ENCODE assay signal across 1 mouse cellular context in genomic region chr10:80445898-80446601, GRCm38 (mm10).
A peak's percentile ranks its signal among the peaks of the same experiment; 100 is the strongest.
TF ChIP-seq lines count a peak whose summit lies in the region.

No protein-coding gene starts in this region.

TF ChIP-seq in CH12.LX, 34 proteins besides CTCF, POLR2A, EP300 and RAD21 (continued from another document):
- peak; percentile 10; the same call in 1 of the 2 replicates for TF ChIP-seq HCFC1 (IDR thresholded peaks at IDR 0.05; ENCODE audit: low read depth, low read length)
- TF ChIP-seq IRF4 (IDR thresholded peaks at IDR 0.05; ENCODE audit: low read depth, low read length), result peak; percentile 39; the same call in 1 of the 2 replicates
- TF ChIP-seq UBTF (IDR thresholded peaks at IDR 0.05; ENCODE audit: low read depth, low read length), result no peak
- 0 out of 2 replicates have a peak, but pooled peaks have one; percentile 7 for TF ChIP-seq MAFK (IDR thresholded peaks at IDR 0.05; ENCODE audit: insufficient replicate concordance, low read length)
- TF ChIP-seq MAZ (IDR thresholded peaks at IDR 0.05; ENCODE audit: low read depth, low read length), result peak; percentile 73
- TF ChIP-seq ZMIZ1 (IDR thresholded peaks at IDR 0.05; ENCODE audit: low read depth, low read length), result no peak
- TF ChIP-seq ZNF384 (IDR thresholded peaks at IDR 0.05; ENCODE audit: low read depth, low read length), result no peak
- TF ChIP-seq JUND (conservative IDR thresholded peaks at IDR 0.05; ENCODE audit: low read depth, low read length), result no peak
- TF ChIP-seq TBP (conservative IDR thresholded peaks at IDR 0.05; ENCODE audit: low read depth, low read length), result no peak
- no peak for TF ChIP-seq ZKSCAN1 (IDR thresholded peaks at IDR 0.05; ENCODE audit: borderline replicate concordance, low read depth, low read length)
- TF ChIP-seq POLR2AphosphoS2 (IDR thresholded peaks at IDR 0.05; ENCODE audit: low read depth, low read length), result no peak
- TF ChIP-seq JUN (IDR thresholded peaks at IDR 0.05; ENCODE audit: insufficient read depth, low read depth, low read length), result no peak
- TF ChIP-seq BHLHE40 (IDR thresholded peaks at IDR 0.05; ENCODE audit: low read depth, low read length), result peak; percentile 80
- TF ChIP-seq USF1 (IDR thresholded peaks at IDR 0.05; ENCODE audit: low read depth, low read length), result 0 out of 2 replicates have a peak, but pooled peaks have one; percentile 3
- TF ChIP-seq NRF1 (IDR thresholded peaks at IDR 0.05; ENCODE audit: low read depth, low read length), result peak; percentile 85
- peak; percentile 90 for TF ChIP-seq SMC3 (IDR thresholded peaks at IDR 0.05; ENCODE audit: low read depth, low read length)
- TF ChIP-seq CHD1 (IDR thresholded peaks at IDR 0.05; ENCODE audit: low read depth, low read length), result no peak
- no peak; the same call in 1 of the 2 replicates for TF ChIP-seq MAX (IDR thresholded peaks at IDR 0.05; ENCODE audit: low read length)
- TF ChIP-seq MXI1 (IDR thresholded peaks at IDR 0.05; ENCODE audit: low read depth, low read length), result no peak
- no peak for TF ChIP-seq PAX5 (IDR thresholded peaks at IDR 0.05; ENCODE audit: low read length)
- no peak for TF ChIP-seq E2F4 (IDR thresholded peaks at IDR 0.05; ENCODE audit: insufficient replicate concordance, low read depth, low read length)
- TF ChIP-seq ELF1 (IDR thresholded peaks at IDR 0.05; ENCODE audit: low read depth, low read length), result peak; percentile 18; the same call in 1 of the 2 replicates
- no peak for TF ChIP-seq GABPA (IDR thresholded peaks at IDR 0.05; ENCODE audit: insufficient replicate concordance, low read depth, low read length)
- TF ChIP-seq USF2 (conservative IDR thresholded peaks at IDR 0.05; ENCODE audit: low read depth, low read length), result no peak
- TF ChIP-seq ZC3H11A (IDR thresholded peaks at IDR 0.05; ENCODE audit: low read depth, low read length), result peak; percentile 63
- TF ChIP-seq MEF2A (IDR thresholded peaks at IDR 0.05; ENCODE audit: borderline replicate concordance, low read depth, low read length), result no peak; the same call in 1 of the 2 replicates
- TF ChIP-seq SIN3A (IDR thresholded peaks at IDR 0.05; ENCODE audit: low read length), result peak; percentile 27; the same call in 1 of the 2 replicates
- TF ChIP-seq KAT2A (IDR thresholded peaks at IDR 0.05; ENCODE audit: insufficient replicate concordance, low read length), result no peak
TF ChIP-seq in CH12.LX: peak in this region for 15.
